Mouse (Mus musculus): ENCODE results near the gene Trim31. TPM values are rescaled to one million over a fixed set of nuclear protein-coding genes. Genes with fewer than 3 reads are reported as not detected.

Trim31 gene
- polyA plus RNA-seq, 1 experiment from 2014 or later = not detected

DNA sequence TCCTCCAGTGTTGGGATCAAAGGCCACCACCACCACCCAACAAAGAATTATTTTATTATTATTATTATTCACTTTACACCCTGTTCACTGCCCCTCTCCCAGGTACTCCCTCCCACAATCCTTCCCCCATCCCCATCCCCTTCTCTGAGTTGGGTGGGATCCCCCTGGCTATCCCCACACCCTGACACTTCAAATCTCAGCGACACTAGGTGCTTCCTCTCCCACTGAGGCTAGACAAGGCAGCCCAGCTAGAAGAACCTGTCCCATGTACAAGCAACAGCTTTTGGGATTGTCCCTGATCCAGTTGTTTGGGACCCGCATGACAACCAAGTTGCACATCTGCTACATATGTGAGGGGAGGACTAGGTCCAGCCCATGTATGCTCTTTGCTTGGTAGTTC is 54.7 kb downstream of the Trim31 start:
- no peak overlapping the region for H3K9ac ChIP-seq
- no peaks in the 10 kb centered on the region for H3K27me3 ChIP-seq (replicated peaks)
- no peaks in the 10 kb centered on the region for H3K9me3 ChIP-seq
- no peak overlapping the region for H3K4me3 ChIP-seq
- no peak overlapping the region for H3K4me2 ChIP-seq (replicated peaks)
- H3K36me3 ChIP-seq = peaks cover 15% of the 10 kb centered on the region; the same call in 1 of the 2 replicates
- WGBS = 90% methylated on average over 2 of the region's 2 CpGs
- ATAC-seq (ENCODE audit: low FRiP score, low read depth) = no peak
- no peak overlapping the region for H3K27ac ChIP-seq
- H3K4me1 ChIP-seq = peaks cover 12% of the 10 kb centered on the region

GRCm38 (mm10) chr17:36953062-36953461 is 55.1 kb downstream of the Trim31 start:
- Histone ChIP-seq H3K36me3 (peaks cover 15% of the 10 kb centered on the region; the same call in 1 of the 2 replicates), H3K4me2 (replicated peaks) (no peak overlapping the region), H3K9ac (no peak overlapping the region), H3K27me3 (replicated peaks) (no peaks in the 10 kb centered on the region), H3K9me3 (no peaks in the 10 kb centered on the region), H3K27ac (no peak overlapping the region), H3K4me1 (peaks cover 12% of the 10 kb centered on the region), H3K4me3 (no peak overlapping the region)
- 93% methylated on average over 1 of the region's 1 CpGs for WGBS
- no peak for ATAC-seq (ENCODE audit: low FRiP score, low read depth)

- under 1% methylated on average over 46 of the region's 46 CpGs for WGBS
- H3K27me3 ChIP-seq (replicated peaks) = no peaks in the 10 kb centered on the region
- H3K4me2 ChIP-seq (replicated peaks) = peak within 1 kb of the TSS; percentile 84
- peak within 1 kb of the TSS; percentile 61 for H3K4me3 ChIP-seq
- H3K27ac ChIP-seq = no peak within 1 kb of the TSS
- ATAC-seq (ENCODE audit: low FRiP score, low read depth) = peak; percentile 98
- peak within 1 kb of the TSS; percentile 77 for H3K9ac ChIP-seq
- H3K9me3 ChIP-seq = no peaks in the 10 kb centered on the region
- peaks cover 7% of the 10 kb centered on the region; the same call in 1 of the 2 replicates for H3K36me3 ChIP-seq
- peaks cover 11% of the 10 kb centered on the region for H3K4me1 ChIP-seq
These were observed 60.3 kb downstream of the Trim31 start, which contains the start of the genes Znrd1 and Znrd1as for GRCm38 (mm10) chr17:36957999-36958743. Gene Znrd1, minus strand, starts transcription at chr17:36958559. Gene Znrd1as, plus strand, starts transcription at chr17:36958592.

GRCm38 (mm10) chr17:36958884-36959283 is 61.0 kb downstream of the Trim31 start:
- WGBS = 10% methylated on average over 12 of the region's 12 CpGs
- Histone ChIP-seq H3K9ac (peak overlapping the region; percentile 77), H3K9me3 (no peaks in the 10 kb centered on the region), H3K36me3 (peaks cover 7% of the 10 kb centered on the region; the same call in 1 of the 2 replicates), H3K4me1 (peaks cover 11% of the 10 kb centered on the region), H3K27ac (no peak overlapping the region), H3K4me3 (peak overlapping the region; percentile 61), H3K4me2 (replicated peaks) (peak overlapping the region; percentile 84), H3K27me3 (replicated peaks) (no peaks in the 10 kb centered on the region)
- ATAC-seq (ENCODE audit: low FRiP score, low read depth) = peak; percentile 21; the same call in 1 of the 2 replicates

Other genes with a start within 250 kb of the Trim31 start
- gene H2-M1, start 225.9 kb upstream of the Trim31 start, polyA plus RNA-seq (2016; fragmentation: Nextera tagmentation; extraction: Ambion mirVana) = not detected in 2 replicates
- gene H2-M10.5, start 125.2 kb upstream of the Trim31 start, polyA plus RNA-seq (2016; fragmentation: Nextera tagmentation; extraction: Ambion mirVana) = not detected in 2 replicates
- gene H2-M10.6, start 85.9 kb upstream of the Trim31 start, polyA plus RNA-seq (2016; fragmentation: Nextera tagmentation; extraction: Ambion mirVana) = not detected in 2 replicates
- 52.1 and 56.8 TPM in 2 replicates for gene Trim26, start 61.0 kb upstream of the Trim31 start, polyA plus RNA-seq (2016; fragmentation: Nextera tagmentation; extraction: Ambion mirVana)
- 0.37 and 0.46 TPM in 2 replicates for gene Trim15, start 30.9 kb upstream of the Trim31 start, polyA plus RNA-seq (2016; fragmentation: Nextera tagmentation; extraction: Ambion mirVana)
- 4.6 and 5.4 TPM in 2 replicates for gene Trim10, start 28.5 kb upstream of the Trim31 start, polyA plus RNA-seq (2016; fragmentation: Nextera tagmentation; extraction: Ambion mirVana)
- not detected in 2 replicates for gene Trim40, start 8.0 kb upstream of the Trim31 start, polyA plus RNA-seq (2016; fragmentation: Nextera tagmentation; extraction: Ambion mirVana)
- 0.41 and 1.3 TPM in 2 replicates for gene Rnf39, start 44.8 kb downstream of the Trim31 start, polyA plus RNA-seq (2016; fragmentation: Nextera tagmentation; extraction: Ambion mirVana)
- gene Ppp1r11, start 53.6 kb downstream of the Trim31 start, polyA plus RNA-seq (2016; fragmentation: Nextera tagmentation; extraction: Ambion mirVana) = 147 and 155 TPM in 2 replicates
- 72.3 and 82.2 TPM in 2 replicates for gene Znrd1, start 60.4 kb downstream of the Trim31 start, polyA plus RNA-seq (2016; fragmentation: Nextera tagmentation; extraction: Ambion mirVana)
- gene Znrd1as, start 60.5 kb downstream of the Trim31 start, polyA plus RNA-seq (2016; fragmentation: Nextera tagmentation; extraction: Ambion mirVana) = 6.0 and 6.2 TPM in 2 replicates
- 0.47 TPM in 1 of 2 replicates, not detected in the other for gene 2410137M14Rik, start 83.1 kb downstream of the Trim31 start, polyA plus RNA-seq (2016; fragmentation: Nextera tagmentation; extraction: Ambion mirVana)
- gene H2-M5, start 91.4 kb downstream of the Trim31 start, polyA plus RNA-seq (2016; fragmentation: Nextera tagmentation; extraction: Ambion mirVana) = 1.7 and 1.9 TPM in 2 replicates
- gene Zfp57, start 103.0 kb downstream of the Trim31 start, polyA plus RNA-seq (2016; fragmentation: Nextera tagmentation; extraction: Ambion mirVana) = 208 and 210 TPM in 2 replicates
- gene Mog, start 125.3 kb downstream of the Trim31 start, polyA plus RNA-seq (2016; fragmentation: Nextera tagmentation; extraction: Ambion mirVana) = 1.0 and 1.3 TPM in 2 replicates
- gene Gabbr1, start 147.8 kb downstream of the Trim31 start, polyA plus RNA-seq (2016; fragmentation: Nextera tagmentation; extraction: Ambion mirVana) = 44.6 and 47.0 TPM in 2 replicates
- gene Olfr90, start 190.4 kb downstream of the Trim31 start, polyA plus RNA-seq (2016; fragmentation: Nextera tagmentation; extraction: Ambion mirVana) = 0.11 TPM in 1 of 2 replicates, not detected in the other
- not detected in 2 replicates for gene Olfr91, start 200.2 kb downstream of the Trim31 start, polyA plus RNA-seq (2016; fragmentation: Nextera tagmentation; extraction: Ambion mirVana)
- not detected in 2 replicates for gene Olfr92, start 222.0 kb downstream of the Trim31 start, polyA plus RNA-seq (2016; fragmentation: Nextera tagmentation; extraction: Ambion mirVana)